Mouse (Mus musculus) adrenal gland, postnatal 10 days (tissue): ENCODE results near the gene Slc10a7. TPM values are rescaled to one million over a fixed set of nuclear protein-coding genes. Genes with fewer than 3 reads are reported as not detected.

Experiments used
- DNase-seq: peaks from one replicate; pipeline ENCODE4 v3.0.0; 2021; ENCODE audit warnings: mixed read lengths
- total RNA-seq, 2 experiments: library from RNA; stranded (reverse); gene quantifications; 2 replicates each; pipeline ENCODE4 v1.2.3; 2021

The Slc10a7 gene
- total RNA-seq, 2 experiments from 2014 or later, result 15.8 to 16.0 TPM

DNA sequence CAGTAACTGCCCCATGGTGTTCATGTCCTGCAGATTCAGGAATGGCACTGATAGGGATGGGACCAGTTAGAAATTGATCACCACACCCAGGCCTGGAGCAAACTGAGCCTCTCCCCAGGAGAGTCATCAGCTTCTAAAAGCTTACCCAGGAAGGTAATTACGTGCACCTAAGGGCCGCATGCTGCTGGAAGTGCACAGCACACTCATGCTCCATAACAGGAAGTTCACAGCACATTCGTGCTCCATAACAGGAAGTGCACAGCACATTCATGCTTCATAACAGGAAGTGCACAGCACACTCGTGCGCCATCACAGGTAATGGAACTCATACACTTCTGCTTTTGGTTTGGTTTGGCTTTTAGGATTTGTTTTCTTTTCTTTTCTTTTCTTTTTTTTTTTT lies 114.8 kb downstream of the Slc10a7 start:
- DNase-seq, result no peak

DNA sequence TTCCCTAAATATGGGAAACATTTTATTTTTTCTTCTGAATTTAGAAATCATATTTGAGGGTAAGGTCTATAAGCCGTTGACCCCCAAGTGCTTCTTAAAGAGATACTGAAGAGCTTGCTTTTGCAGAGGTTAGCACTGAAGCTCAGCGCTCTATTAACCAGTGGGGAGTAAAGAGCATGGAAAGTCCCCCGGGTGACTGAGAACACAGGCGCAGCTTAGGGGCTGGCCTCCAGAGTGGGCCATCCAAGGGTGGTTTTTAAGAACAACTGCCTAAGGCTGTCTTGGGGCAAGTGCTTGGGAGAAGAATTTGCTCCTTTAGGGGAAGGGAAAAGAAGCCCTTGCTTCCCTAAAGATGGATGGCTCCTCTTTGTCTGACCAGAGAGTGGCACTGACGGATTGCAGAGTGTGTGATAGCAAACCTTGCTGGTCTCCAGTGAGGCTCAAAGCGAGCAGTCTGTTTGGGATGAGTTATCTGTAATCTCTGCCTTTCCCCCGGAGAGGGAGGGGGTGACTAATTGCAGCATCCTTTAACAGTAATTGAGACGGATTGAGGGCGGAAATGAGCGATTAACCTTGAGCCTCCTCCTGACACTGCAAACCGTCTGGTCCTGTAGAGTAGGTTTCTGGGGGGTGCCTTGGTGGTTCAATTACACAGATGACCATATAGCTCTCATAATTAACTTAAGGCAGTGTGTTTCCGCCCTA lies 115.7 kb downstream of the Slc10a7 start:
- DNase-seq, result no peak

DNA sequence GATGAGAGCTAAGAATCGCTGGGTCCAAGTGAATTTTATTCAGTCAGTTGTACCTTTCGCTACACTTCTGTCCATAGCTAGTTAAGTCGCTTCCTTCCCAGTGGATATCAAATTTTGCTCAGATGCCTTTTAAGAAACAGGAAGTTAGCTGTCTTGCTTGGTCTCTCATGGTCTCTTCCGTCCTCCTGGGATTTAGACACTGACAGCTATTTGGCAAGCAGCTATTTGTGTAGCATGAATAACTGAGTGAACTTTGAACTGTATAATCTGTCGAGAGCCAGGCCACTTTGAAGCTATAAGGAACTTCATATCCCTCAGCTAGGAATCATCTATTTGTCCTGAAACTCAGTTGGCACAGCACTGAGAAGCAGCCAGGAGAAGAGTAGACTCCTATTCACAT lies 117.5 kb downstream of the Slc10a7 start:
- DNase-seq, result no peak

DNA sequence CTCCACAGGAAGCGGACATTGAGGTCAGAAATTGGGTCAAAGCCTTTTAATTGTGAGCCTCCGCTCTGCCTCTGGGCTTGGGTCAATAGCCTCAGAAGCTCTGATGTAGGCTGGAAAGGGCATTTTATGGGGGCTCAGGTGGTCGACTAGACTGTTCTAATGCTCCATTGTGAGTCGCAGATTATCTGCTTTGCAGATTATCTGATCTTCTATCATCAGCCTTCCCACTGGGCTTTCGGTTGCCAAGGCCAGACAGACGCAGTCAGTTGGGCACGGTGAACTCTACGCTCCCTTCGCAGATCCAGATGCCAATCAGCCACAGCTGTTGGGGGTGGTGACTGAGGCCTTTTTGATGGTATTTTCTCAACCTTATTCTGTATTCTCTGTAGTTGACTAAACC lies 118.6 kb downstream of the Slc10a7 start:
- no peak for DNase-seq

DNA sequence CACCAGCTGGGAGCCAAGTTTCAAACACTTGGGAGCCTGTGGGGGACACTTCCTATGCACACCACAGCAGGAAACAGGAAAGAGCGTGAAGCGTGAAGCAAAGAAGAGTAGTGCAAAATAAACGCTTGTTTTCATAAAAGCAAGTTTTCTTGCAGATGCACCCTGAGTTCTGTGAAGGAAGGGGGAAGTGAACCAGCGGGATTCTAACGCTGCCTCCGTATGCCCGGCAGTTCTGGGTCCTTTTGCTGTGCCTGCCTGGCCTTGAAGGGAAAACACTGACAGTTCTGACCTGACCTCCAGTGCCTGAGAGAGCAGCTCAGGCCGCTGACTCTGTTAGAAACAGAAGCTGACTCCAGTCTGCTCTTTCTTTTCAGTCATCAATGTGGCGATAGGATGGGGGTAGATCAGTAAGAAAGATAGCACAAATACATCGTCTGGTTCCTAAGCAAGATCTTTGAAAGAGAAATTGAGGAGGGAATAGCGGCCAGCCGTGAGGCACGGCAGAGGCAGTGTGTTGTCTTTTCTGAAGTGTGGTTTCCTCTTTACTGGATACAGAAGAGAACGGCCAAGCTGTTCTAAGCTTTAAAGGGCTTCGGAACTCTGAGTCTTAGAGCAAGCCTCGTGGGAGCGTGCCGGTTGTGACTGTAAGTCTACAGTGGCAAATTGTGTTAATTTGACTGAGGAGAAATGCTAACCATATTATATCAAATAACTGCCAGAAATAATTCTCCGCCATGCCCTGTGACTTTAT lies 121.4 kb downstream of the Slc10a7 start:
- DNase-seq, result no peak

DNA sequence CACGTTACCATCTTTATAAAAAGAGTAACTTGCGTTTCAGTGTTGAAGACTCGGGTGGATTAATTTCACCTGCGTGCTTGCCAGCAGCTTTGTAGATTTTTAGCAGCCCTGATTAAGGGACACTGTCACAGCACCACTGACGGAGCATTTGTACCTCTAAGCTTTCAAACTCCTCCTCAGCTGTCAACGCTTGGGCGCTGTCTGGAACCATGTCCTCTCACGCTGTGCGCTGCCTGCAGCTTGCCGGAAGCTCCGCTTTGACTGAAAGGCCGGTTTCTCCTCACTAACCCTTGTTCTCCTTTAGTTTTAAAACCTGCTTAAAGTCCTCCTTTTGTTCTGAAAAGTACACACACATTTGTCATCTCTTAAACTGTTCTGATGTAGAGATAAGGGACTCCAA lies 123.9 kb downstream of the Slc10a7 start:
- DNase-seq, result no peak

DNA sequence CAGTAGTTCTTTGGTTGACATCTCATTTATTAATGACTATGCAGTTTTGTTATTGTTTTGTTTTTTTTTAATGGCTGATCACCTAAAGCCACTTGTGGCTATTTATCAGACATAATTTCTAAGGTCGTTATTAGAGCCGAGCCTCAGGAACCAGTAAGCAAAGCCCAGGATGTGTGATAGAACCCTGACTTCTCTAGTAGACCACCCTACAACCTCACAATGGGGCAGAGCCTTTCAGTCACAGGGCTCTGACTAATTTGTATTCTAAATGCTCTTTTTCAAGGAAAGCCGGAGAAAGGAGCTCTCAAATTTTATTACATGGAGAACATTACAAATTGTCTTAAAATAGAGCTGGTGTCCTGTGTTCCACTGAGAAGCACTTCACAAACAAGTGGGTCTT lies 124.9 kb downstream of the Slc10a7 start:
- DNase-seq, result no peak

DNA sequence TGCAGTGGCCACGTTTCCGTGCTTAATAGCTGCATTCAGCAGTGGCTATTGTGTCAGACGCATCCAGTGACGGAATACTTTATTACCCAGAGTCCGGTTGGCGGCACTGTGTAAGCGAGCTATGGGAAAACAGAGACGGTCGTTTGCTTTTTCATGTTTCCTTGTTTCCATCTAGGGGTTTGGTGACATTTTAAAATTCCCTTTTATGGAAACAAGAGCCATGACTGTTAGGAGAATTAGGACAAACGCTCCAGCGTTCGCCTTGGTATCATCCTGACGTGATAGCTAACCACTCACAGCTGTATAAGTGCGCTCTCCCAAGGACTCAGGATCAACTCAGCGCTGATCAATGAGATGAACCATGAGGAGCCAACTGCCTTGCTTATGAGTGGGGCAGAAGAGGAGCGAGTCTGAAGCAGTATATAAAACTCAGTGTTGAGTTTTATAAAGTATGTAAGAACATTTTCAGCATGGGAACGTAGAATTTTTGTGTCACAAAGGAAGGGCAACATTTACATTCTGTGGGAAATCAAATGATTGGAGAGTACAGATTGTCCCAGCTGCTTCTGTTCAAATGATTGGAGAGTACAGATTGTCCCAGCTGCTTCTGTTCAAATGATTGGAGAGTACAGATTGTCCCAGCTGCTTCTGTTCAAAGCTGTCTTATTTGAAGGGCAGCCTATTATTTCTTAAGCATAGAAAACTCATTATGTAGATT lies 125.5 kb downstream of the Slc10a7 start:
- no peak for DNase-seq

DNA sequence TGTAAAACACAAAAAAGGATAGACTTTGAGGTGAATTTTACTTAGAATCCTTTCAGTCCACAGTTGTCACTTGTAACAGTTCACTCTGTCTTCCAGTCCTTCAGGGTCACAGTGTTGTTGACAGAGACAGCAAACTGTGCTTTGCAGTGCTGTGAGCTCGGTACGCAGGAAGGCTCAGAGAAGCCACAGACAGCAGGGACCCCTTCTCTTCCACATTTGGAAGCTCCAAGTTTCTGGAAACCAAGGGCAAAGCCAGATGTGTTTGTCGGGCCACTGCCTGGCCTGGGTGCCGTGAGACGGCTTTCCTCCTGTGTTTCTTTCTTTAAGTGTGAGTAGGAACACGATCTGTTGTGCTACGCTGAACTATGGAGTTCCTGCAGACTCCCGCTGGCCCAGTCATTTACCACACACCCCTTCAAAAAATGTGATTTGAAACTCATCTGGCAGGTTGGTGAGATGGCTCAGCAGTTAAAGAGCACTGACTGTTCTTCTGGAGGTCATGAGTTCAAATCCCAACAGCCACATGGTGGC lies 126.2 kb downstream of the Slc10a7 start:
- no peak for DNase-seq

DNA sequence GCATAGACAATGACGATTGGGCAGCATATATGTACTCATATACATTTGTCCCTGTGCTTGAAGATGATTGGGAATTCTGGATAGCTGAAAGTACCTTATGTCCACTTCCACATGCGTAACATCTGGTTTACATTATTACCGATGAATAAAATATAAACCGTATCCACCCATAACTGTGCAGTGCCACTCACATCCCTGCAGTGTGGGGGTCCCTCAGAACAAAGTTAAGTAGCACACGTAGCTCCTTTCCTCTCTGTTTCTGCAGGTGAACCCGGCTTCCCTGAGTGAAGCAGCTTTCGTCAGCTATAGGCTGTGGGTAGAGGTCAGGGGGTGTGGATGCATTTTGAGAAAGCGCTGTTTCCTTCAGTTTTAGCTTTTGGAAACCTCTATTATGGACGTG lies 132.8 kb downstream of the Slc10a7 start:
- no peak for DNase-seq

DNA sequence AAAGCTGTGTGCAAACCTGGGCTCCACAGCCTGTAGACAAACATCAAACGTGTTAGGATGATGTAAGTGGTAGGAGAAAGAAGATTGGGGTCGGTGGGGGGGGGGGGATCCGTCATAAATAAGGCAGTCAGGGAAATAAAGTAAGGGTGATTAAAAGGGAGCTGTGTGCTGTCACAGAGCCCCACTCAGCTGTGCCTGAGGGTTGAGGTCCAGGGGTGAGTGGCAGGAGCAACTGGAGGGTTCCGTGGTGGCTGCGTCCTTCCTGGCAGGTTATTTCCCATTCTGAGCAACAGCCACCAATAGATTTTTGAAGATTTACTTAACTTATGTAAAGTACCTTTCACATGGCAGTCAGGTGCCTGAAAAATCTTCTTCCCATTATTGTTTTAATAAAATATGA lies 133.2 kb downstream of the Slc10a7 start:
- DNase-seq, result no peak

DNA sequence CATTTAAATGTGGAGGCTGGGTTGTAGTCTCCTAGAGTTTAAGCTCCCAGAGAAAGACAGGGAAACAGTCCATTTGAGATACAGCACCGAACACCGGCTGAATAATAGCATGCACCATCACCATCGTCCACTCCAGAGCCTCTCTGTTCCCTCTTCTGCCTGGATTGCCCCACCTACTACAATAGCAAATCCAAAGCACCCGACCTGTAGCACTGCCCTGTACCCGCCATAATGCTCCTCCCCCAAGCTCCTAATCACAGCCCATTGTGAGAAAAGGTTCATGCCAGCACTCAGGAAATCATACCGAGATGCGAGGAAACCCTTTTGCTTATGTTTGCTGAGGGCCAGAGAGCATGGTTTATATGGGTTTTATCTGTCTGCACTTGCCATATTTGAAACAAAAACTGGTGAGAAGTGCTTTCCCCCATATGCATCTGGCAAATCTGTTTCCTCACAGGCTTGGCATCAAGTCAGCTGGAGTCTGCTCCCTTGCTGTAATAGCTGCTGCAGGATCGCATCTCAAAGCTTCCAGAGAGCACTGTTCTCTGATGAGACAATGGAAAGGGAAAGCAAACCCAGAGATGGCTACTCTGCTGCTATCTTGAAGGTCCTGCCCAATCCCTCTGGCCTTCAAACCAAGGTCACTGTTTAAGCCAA lies 138.0 kb downstream of the Slc10a7 start:
- peak; percentile 28 for DNase-seq

DNA sequence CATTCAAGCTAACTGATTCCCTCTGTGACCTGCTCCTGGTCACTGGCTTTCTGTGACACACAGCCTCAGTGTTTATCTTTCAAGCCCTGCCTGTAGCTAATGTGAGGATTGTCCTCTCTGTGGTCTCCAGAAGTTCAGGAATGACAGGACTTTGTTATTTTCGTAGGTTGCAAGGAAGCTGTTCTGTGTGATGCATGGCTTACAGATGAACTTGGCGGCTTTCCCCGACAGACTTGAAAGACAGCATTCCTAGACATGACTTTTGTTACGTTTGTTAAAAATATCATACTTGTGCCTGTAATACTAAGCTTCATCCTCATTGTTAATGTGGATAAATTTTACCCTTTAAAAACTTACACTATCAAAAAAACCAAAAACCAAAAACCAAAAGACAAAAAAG lies 138.7 kb downstream of the Slc10a7 start:
- no peak for DNase-seq

DNA sequence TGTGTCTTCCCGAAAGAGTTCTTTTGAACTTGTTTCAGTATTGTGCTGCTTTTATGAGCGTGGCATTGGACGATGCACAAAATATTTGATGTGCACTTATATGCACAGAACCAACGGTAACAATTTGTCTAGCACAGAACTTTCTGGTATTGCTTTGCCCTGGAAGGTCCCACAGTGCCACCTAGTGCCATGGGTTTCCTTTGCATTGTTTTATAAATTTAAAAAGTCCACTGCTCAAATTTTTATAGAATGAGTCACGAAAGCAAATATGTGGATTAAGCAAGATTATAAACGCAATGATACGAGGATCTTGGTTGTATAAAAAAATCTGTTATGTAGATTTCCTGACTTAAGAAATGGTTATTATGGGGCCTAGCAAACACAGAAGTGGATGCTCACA lies 139.8 kb downstream of the Slc10a7 start:
- DNase-seq, result peak; percentile 88

DNA sequence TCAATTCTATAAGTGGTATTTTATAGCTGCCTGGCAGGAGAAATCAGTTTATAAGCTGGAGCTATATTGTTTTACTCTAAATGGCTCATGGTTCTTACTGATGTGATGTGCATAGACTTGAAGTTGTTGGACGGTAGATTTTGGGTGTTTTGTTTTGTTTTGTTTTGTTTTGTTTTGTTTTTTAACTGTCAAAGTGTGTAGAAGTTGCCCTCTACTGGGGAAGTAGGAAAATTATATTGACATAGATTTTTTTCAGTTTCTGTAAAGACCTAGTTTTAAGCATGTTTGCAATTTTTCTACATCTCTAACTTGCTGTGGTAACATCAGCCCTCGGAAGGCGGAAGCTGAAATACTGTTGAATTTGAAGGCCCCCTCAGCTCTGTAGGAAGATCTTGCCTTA lies 142.5 kb downstream of the Slc10a7 start:
- DNase-seq, result no peak

DNA sequence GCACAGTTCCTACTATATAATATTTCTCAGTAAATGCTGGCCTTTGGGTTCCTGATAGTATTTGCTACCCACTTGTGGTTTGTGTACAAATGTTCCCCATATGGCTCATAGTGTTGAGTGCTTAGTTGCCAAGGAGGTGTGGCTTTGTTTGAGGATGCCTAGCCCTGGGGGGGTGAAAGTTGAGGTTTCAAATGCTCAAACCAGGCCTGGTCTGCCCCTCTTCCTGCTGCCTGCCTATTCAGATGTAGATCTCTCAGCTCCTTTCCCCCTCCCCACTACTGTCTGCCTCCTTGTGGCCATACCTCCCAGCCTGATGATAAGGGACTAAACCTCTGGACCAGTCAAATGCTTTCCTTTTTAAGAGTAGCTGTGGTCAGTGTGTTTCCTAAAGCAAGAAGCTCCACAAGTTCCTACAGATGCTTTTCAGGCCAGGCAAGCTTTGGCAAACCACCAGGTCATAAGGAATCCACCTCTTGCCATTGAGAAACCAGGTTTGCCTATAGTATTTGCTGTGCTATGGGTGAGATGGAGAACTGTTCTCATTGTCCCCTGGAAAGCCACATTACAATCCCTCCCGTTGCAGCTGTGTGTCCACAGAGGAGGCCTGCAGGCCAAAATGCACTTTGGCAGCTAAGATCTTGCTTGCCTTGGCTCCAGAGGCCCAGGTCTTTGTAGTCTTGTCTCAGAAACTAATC lies 146.4 kb downstream of the Slc10a7 start:
- no peak for DNase-seq

DNA sequence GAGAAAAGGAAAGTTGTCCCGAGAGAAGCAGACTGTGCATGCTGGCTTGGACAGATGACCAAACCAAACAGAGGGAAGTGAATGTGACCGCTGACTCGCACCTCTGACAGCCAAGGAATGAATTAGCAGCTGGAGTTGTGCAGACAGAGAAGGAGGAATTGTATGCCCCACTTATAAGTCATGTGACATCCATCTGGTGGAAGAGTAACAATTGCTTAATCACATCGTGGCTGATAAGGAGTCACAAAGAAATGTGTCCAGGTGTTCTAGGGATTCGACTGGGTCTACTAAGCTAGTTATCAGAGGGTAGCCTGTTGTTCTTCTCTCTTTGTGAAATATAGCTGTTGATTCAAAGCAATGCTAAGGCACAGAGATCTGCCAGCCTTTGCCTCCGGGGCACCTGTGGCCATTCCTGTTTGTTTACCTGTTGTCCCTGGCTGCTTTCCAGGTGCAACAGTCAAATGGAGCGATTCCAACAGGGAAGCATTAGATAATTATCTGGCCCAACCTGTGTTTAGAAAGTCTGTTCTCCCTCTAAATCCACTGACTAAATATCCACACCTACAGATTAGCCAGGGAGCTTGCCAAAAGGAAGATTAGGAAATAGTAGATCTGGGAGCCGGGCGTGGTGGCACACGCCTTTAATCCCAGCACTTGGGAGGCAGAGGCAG lies 147.7 kb downstream of the Slc10a7 start:
- no peak for DNase-seq

DNA sequence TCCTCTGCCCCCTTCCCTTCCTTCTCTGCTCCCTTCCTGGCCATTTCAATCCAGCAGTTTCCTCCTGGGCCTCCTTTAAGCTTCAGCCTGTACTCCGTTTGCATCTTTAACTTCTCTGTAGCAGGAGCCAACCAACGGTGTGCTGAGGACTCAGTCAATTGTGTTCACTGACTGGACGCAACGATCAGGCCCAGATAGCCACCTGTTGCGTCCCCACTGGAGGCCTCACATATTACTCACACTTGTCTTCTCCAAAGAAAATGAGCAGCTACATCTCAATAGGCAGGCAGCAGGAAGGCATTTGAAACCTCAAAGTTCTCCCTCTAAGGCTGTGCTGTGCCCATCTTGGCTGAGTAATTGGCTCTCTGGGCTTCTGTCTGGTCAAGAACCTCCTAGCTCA lies 149.0 kb downstream of the Slc10a7 start:
- DNase-seq, result no peak

DNA sequence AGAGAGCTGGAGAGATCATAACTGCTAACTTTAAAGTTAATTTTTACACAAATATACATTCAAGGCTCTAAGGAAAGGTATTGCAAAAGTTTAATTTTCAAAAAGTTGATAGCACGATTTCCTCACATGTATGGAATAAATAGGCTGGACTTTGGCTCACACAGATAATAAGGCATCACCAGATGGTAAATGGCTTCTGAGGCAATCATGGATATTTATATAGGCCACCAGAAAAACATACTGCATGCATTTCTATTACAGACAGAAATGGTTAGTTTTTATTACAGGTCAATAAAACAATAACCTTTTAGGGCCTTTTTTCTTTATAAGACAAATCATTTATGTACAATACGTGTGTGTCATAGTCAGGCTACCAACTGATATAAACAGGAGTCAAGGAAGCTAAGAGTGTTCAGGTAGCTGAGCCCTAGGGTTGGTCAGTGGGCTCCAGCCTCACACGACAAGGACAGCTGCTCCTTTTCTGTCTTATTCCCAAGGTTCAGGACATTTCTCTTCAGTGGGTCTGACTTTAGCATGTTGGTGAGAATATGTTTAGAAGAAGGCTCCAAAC lies 150.6 kb downstream of the Slc10a7 start:
- DNase-seq, result no peak

DNA sequence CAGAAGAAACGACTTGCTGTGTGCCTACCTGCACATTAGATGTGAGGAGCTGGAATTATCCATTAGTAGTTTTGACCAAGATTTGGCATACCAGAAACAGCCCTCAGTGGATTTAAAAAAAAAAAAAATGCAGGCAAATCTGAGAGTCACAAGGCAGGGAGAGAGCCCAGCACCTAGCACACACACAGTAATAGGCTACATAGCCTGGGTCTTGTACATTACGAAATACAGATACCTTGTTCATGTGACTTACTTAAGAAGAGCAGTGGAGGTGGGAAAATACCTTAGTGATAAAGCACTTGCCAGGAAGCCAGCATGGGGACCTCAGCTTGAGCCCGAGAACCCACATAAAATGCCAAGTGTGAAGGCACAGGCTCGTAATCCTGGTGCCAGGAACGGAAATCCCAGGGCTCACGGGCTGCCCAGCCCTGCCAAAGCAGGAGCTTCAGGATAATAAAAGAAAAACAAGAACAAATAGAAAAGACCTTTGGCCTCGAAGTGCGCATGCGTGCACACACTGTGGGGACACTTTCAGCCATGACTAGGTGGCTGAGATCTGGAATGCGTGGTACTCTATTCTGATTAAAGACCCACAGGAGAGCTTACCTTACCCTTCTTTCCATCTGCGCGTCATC lies 155.3 kb downstream of the Slc10a7 start:
- peak; percentile 13 for DNase-seq

DNA sequence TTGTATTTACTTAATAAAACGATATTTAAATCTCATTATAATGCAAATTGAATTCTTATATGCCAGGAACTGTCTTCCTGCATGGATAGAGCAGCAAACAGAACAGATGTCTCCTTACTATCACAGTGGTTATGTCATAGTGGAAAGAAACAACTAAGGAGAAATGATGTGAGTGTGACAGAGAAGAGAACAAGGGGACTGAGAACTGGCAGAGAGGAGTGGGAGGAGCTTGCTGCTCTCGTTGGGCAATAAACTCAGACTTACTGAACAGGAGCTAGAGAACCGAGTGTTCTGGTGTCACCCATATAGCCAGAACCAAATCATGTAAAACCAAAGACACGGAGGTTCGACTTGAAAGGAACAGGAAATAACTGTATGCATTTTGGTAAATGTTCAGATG lies 158.3 kb downstream of the Slc10a7 start:
- DNase-seq, result no peak
